Mouse (Mus musculus): Measurements from ENCODE around the gene Spi1. TPM values are rescaled to one million over a fixed set of nuclear protein-coding genes. Genes with fewer than 3 reads are reported as not detected.

Spi1 gene
- total RNA-seq, 1 experiment, result 0.31 TPM

DNA sequence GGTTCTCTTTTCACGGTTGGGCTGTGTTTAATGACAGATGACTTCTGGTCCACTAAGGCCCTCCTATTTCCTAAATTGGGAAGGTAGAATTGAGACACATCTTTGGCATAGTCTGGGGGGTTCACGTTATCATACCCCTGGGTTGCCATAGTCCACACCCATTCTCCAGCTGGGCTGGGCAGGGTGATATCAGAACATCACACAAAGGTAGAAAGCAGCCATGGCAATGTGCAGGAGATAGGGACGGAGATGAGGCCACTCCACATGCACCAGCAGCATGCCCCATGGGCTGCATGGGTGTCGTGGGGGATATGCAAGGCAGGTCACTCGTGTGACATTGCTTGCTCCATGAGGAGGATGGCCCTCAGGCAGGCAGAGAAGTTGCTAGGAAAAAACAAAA lies 81.3 kb downstream of the Spi1 start:
- Histone ChIP-seq H3K36me3 (ENCODE audit: control insufficient read depth, insufficient read depth, low read length, poor library complexity, severe bottlenecking) (no peaks in the 10 kb centered on the region), H3K27ac (ENCODE audit: insufficient read depth, low read depth, low read length, poor library complexity, severe bottlenecking) (no peak overlapping the region), H3K9ac (ENCODE audit: insufficient read depth, low read depth, low read length, poor library complexity, severe bottlenecking) (no peak overlapping the region), H3K4me3 (ENCODE audit: insufficient read depth in 1 of 2, low read depth in 1 of 2, low read length in 2 of 2, poor library complexity in 1 of 2, severe bottlenecking in 1 of 2) (no peak overlapping the region), H3K4me1 (ENCODE audit: control insufficient read depth in 2 of 2, insufficient read depth in 2 of 2, low read length in 2 of 2, poor library complexity in 1 of 2) (no peaks in the 10 kb centered on the region), H3K9me3 (ENCODE audit: control insufficient read depth, insufficient read depth, low read depth, low read length) (no peaks in the 10 kb centered on the region)
- in situ Hi-C loops (cut with MboI; ENCODE audit: low sequenced_read_pairs in 2 of 2, unreplicated experiment in 2 of 2), result no loop called here
- TF ChIP-seq MAFK (IDR thresholded peaks at IDR 0.05; ENCODE audit: insufficient read depth, low read depth, low read length) (no peak), HCFC1 (IDR thresholded peaks at IDR 0.05; ENCODE audit: borderline replicate concordance, insufficient read depth, low read length) (no peak), CHD2 (IDR thresholded peaks at IDR 0.05; ENCODE audit: low read depth, low read length) (no peak), ZNF384 (IDR thresholded peaks at IDR 0.05; ENCODE audit: low read depth, low read length) (no peak), ZC3H11A (IDR thresholded peaks at IDR 0.05; ENCODE audit: borderline replicate concordance, low read depth, low read length) (no peak)
- no peak for DNase-seq (ENCODE audit: low read depth, low spot score)

DNA sequence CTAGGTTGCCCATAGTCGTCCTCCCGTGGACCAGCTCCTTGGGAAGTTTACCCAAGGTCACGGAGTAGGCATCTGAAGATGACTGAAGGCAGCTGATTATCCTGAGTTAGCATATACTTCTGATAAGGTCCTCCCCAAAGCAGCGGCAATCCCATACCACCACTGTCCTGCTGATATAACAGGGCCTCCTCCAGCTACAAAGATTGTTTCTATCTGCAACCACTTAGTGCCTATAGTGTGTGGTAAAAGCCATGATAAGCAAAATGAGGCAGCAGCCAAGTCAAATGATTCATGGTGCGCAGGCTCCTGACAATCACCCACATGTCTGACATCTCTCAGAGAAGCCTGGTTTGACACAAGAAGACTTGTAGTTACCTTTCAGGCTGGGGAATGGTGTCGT lies 82.8 kb downstream of the Spi1 start:
- H3K4me3 ChIP-seq (ENCODE audit: insufficient read depth in 1 of 2, low read depth in 1 of 2, low read length in 2 of 2, poor library complexity in 1 of 2, severe bottlenecking in 1 of 2), result no peak overlapping the region
- no peaks in the 10 kb centered on the region for H3K36me3 ChIP-seq (ENCODE audit: control insufficient read depth, insufficient read depth, low read length, poor library complexity, severe bottlenecking)
- no peak overlapping the region for H3K27ac ChIP-seq (ENCODE audit: insufficient read depth, low read depth, low read length, poor library complexity, severe bottlenecking)
- H3K4me1 ChIP-seq (ENCODE audit: control insufficient read depth in 2 of 2, insufficient read depth in 2 of 2, low read length in 2 of 2, poor library complexity in 1 of 2), result no peaks in the 10 kb centered on the region
- in situ Hi-C loops (cut with MboI; ENCODE audit: low sequenced_read_pairs in 2 of 2, unreplicated experiment in 2 of 2), result no loop called here
- DNase-seq (ENCODE audit: low read depth, low spot score), result no peak
- H3K9ac ChIP-seq (ENCODE audit: insufficient read depth, low read depth, low read length, poor library complexity, severe bottlenecking), result no peak overlapping the region
- H3K9me3 ChIP-seq (ENCODE audit: control insufficient read depth, insufficient read depth, low read depth, low read length), result no peaks in the 10 kb centered on the region
- TF ChIP-seq MAFK (IDR thresholded peaks at IDR 0.05; ENCODE audit: insufficient read depth, low read depth, low read length) (no peak), HCFC1 (IDR thresholded peaks at IDR 0.05; ENCODE audit: borderline replicate concordance, insufficient read depth, low read length) (no peak), ZC3H11A (IDR thresholded peaks at IDR 0.05; ENCODE audit: borderline replicate concordance, low read depth, low read length) (no peak), ZNF384 (IDR thresholded peaks at IDR 0.05; ENCODE audit: low read depth, low read length) (no peak), CHD2 (IDR thresholded peaks at IDR 0.05; ENCODE audit: low read depth, low read length) (no peak)

Other genes with a start within 250 kb of the Spi1 start
- 138 and 162 TPM in 2 replicates for gene Mtch2, start 235.2 kb upstream of the Spi1 start, total RNA-seq (2012; rRNA removed)
- 2.8 and 3.2 TPM in 2 replicates for gene C1qtnf4, start 196.5 kb upstream of the Spi1 start, total RNA-seq (2012; rRNA removed)
- gene Kbtbd4, start 177.7 kb upstream of the Spi1 start, total RNA-seq (2012; rRNA removed), result 12.5 and 19.0 TPM in 2 replicates
- gene Ndufs3, start 177.6 kb upstream of the Spi1 start, total RNA-seq (2012; rRNA removed), result 106 and 109 TPM in 2 replicates
- 61.7 and 73.0 TPM in 2 replicates for gene Celf1, start 142.0 kb upstream of the Spi1 start, total RNA-seq (2012; rRNA removed)
- gene Rapsn, start 46.8 kb upstream of the Spi1 start, total RNA-seq (2012; rRNA removed), result 1.1 and 2.4 TPM in 2 replicates
- 226 and 262 TPM in 2 replicates for gene Psmc3, start 28.4 kb upstream of the Spi1 start, total RNA-seq (2012; rRNA removed)
- 18.3 and 20.1 TPM in 2 replicates for gene Slc39a13, start 12.0 kb upstream of the Spi1 start, total RNA-seq (2012; rRNA removed)
- gene Mybpc3, start 35.8 kb downstream of the Spi1 start, total RNA-seq (2012; rRNA removed), result 0.62 and 0.90 TPM in 2 replicates
- 6.7 and 7.8 TPM in 2 replicates for gene Madd, start 101.4 kb downstream of the Spi1 start, total RNA-seq (2012; rRNA removed)
- 0.90 and 1.4 TPM in 2 replicates for gene Nr1h3, start 120.4 kb downstream of the Spi1 start, total RNA-seq (2012; rRNA removed)
- 12.9 and 19.6 TPM in 2 replicates for gene Acp2, start 120.5 kb downstream of the Spi1 start, total RNA-seq (2012; rRNA removed)
- gene Ddb2, start 154.6 kb downstream of the Spi1 start, total RNA-seq (2012; rRNA removed), result 10.4 and 11.0 TPM in 2 replicates
- 11.1 and 18.4 TPM in 2 replicates for gene Pacsin3, start 173.6 kb downstream of the Spi1 start, total RNA-seq (2012; rRNA removed)
- gene Arfgap2, start 182.6 kb downstream of the Spi1 start, total RNA-seq (2012; rRNA removed), result 40.7 and 46.8 TPM in 2 replicates

All from ES-E14 (cell line).